Mouse (Mus musculus) urinary bladder, postnatal 10 days (tissue): ENCODE measurements around the gene Tm9sf4.

Source experiments
- DNase-seq: peaks from one replicate; pipeline ENCODE4 v3.0.0; 2022; ENCODE audit warnings: low spot score

Gene Tm9sf4

DNA sequence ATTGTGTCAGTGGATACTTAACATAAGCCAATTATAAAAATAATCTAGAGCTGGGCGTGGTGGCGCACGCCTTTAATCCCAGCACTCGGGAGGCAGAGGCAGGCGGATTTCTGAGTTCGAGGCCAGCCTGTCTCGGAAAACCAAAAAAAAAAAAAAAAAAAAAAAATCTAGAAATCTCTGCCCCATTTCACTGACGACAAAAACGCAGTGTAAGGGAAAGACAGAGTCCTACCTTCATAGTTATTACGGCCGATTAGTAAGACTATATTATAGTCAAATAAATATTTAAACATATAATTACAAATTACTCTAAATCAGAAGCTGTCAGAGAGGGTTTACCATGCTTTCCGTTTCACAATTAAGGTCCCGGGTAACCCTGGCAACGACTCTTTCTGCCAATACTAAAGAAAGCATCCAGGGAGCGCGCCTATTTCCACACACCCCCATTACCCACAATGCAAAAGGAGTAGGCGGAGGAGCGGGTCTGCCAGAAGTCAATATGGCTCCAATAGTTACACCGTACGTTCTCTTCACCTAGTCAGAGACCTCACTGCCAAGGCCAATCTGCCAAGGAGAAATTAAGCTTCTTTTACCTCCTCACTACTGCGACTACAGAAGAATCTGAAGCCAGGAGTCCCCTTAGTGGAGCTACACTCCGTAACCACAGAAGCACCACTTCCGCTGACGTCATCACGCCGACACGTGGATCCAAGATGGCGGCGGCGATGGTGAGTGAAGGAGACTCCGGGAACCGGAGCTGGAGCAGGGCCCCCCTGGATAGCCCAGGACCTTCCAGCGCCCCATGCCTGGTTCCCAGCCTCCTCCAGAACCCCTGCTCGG is at the start of gene Tm9sf4:
Gene Tm9sf4 (plus strand): TSS at position 460 of the 840 bp plus-strand sequence.
- DNase-seq = peak; percentile 61

DNA sequence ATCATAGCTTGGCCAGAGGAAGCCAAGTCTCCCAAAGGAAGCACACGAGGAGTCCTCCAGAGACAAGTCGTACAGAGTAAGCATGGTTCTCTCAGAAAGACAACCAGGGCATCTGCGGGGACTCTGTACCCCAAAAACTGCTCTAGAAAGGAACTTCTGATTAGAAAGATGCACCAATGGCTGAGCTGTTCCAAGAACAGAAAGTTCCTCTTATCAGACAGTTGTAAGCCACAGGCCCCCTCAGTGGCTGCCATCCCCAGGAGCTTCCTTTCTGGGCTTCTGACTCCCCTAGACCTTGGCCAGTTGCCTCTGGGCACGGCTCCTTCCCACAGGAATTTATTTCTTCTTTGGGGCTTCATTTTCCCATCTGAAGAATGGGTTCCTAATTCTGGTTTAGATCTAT is 45.4 kb upstream of the Tm9sf4 start:
- DNase-seq = peak; percentile 3

DNA sequence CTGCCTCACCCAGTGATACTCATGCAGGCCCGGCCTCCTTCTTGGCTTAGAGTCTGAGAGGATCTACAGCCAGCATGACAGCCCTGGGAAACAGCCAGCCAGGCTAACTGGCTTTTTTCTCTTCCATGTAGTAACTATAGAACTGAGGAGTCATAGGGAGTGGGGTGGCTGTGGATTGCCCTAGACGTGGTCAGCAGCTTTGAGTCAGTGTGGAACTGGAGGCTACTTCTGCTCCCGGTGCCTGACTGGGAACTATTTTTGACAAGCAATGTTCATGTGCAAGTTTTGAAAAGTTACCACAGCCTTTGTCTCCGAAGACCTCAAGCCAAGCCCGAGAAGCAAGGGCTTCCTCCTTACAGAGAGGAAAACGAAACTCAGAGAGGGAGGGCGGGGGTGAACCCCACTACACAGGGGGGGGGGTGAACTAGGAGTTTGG is 44.0 kb upstream of the Tm9sf4 start:
- DNase-seq = peak; percentile 9

DNA sequence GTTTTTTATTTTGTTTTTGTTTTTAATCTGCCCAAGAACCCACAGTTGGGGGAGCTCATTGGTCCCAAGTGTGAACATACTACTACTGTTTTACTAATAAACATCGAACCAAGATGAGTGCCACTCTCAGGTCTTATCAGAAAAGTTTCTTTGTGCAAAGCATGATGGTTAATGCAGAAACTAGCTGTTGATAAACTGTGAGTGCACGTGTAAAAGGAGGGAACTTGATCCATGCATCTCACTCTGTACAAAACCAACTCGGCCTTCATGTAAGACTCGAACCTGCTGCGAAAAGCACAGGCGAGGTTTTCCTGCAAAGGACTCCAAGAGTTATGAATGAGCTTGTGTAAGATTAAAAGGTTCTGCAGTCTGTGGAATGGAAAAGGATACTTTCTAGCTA is 41.6 kb upstream of the Tm9sf4 start:
- DNase-seq = no peak

DNA sequence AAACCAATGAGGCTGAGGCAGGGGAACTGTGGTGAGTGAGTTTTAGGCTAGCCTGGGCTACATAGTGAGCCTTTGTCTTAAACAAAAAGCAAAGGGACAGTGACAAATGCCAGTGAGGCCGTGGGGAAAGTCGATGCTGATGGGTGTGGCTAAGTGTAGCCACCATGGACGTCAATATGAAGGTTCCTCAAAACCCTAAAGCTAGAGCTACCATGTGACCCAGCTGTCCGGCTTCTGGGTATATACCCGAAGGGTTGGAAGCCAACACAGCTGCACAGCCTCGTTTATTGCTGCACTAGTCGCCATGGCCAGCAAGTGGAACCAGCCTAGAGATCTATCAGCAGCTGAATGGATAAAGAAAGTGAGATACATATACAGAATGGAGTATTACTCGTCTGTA is 41.0 kb upstream of the Tm9sf4 start:
- no peak for DNase-seq

DNA sequence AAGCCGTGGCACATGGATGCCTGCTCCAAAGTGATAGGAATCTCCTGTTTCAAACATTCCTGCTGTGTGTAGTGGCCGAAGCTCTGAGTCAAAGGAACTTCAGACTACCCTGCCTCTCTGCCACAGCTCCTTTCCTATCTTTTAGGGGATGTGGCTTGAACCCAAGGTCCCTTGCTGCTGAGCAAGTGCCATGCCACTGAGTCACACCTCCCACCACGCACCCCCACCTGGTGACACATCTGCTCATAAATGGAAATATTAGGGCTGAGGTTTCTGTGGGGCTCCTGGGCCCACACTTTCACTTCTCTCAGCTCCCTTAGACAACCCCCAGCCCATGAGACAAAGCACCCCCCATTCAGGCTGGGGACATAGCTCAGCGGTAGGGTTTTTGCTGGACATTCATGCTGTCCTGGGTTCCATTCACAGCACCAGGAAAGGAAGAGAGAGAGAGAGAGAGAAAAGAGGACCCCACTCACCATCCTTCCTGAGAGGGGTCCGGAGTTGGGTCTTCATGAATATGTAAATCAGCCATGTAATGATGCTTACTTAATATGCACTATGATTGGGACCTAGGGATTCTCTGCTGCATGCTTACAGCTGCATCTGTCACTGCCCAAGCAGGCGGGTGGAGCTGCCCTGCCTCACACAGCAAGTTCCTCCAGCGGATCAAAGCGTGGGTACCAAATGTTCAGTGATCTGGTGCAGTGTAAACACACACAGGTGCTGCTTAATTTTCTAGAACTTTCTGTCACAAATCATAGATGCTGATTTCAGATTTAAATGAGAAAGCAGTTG is 39.1 kb upstream of the Tm9sf4 start:
- no peak for DNase-seq

DNA sequence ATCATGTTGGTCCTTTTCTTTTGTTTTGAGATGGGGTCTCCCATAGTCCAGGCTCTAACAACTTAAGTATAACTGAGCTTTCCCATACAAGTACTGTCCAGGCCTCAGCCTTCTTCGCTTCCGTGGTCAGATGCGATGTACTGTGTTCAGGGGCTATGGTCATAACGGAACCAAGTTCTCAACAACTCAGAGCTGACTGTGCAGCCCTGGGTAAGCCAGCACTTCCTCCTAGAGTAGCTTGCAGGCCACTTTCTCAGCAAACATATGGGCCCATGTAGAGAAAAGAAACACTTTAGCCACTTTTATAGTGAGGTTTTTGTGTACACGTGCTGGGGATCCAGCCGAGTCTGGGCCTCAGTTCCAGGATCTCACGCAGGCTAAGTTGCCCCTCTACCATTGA is 38.4 kb upstream of the Tm9sf4 start:
- DNase-seq = no peak

DNA sequence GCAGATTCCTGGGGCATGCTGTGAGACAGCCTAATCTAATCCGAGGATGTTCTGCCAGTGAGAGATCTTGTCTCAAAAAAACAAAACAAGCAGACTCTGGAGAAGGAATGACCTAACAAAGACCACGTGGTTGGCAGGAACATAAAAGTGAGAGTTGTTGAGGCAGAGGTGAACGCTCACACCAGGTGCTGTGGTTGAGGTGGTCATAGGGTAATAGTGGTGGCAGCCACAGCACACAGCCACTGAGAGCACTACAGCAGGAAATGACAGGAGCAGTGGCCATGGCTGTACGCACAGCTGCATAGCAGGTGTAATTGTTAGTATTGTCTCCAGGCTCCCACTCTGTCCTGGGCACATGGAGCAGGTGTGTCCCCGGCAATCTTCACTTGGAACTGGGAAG is 35.2 kb upstream of the Tm9sf4 start:
- DNase-seq = no peak

DNA sequence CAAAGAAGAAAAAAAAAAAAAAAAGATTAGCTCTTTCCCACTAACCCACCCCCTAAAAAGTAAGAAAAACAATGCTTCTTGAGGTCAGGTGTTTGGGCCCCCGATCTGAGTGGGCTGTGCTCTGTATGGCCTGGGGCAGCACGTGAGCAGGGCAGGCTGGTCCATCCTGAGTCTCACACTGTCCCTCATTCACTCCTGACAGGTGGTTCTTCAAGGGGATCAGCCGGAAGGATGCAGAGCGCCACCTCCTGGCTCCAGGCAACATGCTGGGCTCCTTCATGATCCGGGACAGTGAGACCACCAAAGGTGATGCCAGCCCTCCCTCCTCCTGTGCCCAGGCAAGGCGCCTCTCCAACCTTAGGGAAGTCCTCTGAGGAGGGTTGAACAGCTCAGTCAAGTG is 30.1 kb upstream of the Tm9sf4 start:
- no peak for DNase-seq

DNA sequence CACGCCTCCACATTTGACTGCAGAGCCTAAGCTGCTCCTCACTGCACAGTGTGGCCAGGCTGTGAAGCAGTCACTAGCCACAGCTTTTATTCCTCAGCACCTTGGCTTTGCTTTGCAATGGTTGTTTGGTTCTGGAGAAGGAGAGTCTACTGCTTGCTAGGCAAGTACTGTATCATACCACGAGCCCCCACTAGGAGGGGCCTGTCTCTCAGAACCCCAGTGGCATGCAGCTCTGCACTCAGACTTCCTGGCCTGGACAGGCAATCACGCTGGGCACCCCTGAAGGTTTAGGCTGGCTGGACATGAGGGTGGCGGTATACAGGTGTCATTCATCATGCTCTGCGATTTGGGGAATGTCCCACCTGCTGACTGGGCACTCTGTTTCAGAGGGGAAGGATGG is 26.9 kb upstream of the Tm9sf4 start:
- DNase-seq = no peak

DNA sequence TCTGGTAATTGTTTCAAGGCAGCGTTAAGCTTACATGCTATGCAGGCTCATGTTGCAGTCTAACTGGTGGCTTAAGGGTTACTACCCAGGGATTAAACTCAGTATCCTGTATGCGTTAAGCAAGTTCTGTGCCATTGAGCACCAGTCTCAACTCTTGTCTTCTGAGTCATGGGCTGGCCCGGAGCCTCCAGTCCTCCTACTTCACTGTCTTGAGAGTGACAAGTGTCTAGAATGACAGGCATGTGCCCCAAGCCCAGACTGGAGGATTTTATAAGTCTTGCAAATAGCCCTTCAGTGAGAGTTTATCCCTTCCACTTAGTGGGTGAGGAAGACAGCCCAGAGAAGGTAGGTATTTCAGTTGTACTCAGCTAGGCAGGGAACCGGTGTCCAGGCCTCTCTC is 24.9 kb upstream of the Tm9sf4 start:
- DNase-seq = no peak

DNA sequence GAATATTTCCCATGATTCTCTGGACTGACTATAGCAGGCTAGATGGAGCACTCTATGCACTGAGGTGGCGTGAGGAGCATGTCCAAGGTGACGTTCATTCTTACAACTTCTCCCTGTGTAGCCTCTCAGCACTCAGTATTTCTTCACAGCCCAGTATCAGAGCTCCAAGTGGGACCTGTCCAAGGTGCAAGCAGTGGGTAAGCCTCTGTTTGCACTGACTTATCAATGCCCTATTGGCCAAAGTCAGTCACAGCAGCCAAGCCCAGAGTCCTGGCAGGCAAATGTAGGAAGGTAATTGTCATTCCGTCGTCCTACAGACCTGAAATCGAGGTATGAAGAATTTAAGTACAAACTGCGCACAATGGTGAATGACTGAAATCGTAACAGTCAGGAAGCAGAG is 21.9 kb upstream of the Tm9sf4 start:
- no peak for DNase-seq

DNA sequence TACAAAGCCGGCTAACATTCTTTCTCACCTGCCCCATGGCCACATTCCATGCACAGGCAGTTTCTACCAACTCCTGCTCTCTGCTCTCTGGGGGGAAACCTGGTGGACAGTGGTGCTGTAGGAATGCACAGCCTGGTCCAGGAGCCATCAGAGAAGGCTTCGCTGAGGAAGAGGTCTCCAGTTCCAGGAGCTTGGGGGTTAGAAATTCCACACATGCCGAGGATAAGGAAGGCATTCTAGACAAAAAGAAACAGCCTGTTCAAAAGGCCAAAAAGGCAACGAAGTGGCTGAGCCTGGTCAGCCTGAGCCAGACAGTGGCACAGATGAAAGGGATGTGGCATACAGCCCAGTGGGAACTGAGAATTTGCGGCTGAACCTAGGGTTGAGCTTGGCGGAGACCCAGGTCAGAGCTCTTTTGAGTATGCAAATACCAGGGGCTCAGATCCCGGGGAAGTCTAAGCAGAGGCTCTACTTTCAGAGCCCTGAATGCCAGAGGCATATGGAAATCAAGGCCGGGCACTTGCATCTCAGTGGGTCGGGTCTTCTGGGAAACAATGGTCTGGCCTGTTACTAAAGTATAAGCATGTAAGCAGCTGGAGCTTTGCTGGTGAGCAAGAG is 21.0 kb upstream of the Tm9sf4 start:
- no peak for DNase-seq

DNA sequence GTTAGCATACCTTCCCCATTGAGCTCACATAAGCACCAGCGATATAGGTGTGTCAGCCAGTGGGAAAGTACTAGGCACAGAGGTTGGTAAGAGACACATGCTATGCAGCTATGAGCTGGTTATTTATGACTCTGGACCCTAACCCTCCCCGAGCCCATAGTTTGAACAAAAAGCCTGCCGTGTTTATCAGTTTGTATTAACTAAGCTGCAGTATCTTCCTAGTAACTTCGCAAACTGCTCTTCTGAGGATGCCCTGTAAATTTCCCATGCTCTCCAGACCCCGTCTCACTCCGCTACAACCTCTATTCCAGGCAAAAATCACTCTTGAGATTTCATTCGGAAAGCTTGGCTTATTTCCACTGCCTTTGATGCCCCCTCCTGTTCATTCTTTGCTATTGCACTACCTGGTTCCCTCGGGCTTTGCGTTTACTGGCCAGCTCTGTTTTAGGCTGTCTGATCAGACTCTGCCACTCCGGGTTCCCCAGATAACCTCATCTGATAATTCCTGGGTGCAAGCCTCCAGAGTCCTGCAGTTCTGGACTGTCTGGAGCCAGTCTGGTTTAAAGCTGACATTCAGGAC is 18.4 kb upstream of the Tm9sf4 start:
- DNase-seq = no peak

DNA sequence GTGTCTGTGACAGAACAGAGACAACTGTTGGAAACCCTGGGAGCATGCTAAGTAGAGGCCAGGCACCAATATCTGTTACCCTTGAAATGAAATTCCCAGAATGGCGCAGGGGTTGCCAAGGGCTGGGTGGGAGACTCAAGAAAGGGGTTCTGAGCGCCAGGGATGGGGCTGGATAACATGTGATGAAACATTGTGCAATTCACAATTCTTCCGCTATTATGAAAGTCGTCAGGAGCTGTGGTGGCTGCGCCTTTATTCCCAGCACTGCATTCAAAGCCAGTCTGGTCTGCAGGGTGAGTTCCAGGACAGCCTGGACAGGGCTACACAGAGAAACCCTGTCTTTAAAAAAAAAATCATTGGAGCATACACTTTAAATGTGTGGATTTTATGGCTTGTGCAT is 15.8 kb upstream of the Tm9sf4 start:
- DNase-seq = no peak

DNA sequence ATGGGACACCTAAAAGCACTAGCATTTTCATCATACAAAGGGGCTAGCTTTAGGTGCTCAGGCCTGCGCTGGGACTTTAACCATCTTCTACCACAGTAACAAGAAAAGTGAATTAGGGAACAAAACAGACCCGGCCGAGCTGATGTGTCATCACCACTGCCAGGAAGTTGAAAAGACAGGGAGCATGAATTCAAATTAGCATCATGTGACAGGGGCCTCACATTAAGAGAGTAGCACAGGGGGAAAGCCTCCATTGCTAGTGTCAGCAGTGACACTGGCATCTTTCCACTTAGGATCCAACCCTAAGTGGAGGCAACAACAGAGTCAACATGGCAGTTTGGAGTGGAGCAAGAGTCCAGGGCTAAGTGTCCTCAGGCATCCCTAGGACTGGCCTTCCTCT is 13.9 kb upstream of the Tm9sf4 start:
- DNase-seq = no peak

DNA sequence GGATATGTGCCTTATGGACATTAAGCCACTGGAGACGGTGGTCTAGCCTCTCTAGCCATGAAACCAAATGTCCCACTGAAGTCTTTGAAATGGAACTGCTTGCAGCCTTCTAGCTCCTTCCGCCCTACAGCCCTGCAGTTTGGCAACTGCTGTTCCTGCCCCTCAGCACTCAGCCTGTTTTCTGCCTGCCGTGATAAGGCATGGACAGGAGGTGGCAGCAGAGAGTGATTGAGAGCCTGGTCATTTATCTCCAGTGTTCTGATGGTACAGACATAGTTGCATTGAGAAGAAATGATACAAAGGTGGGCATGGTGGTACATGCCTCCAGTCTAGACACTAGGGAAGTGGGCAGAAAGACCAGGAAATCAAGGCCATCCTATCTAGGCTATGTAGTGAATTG is 13.4 kb upstream of the Tm9sf4 start:
- DNase-seq = no peak

DNA sequence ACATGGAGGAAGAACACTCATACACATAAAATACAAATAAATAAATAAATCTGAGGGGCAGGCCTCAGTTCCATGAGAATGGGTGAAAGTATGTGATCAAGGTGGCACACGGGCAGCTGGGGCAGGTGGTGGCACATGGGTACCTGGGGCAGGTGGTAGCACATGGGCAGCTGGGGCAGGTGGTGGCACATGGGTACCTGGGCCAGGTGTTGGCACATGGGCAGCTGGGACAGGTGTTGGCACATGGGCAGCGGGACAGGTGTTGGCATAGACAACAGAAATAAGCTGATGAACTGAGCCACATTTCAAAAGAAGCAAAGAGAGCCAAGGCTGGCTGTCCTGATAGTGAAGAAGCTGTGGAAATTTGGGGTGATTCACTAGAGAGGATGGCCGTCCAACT is 11.4 kb upstream of the Tm9sf4 start:
- DNase-seq = no peak

DNA sequence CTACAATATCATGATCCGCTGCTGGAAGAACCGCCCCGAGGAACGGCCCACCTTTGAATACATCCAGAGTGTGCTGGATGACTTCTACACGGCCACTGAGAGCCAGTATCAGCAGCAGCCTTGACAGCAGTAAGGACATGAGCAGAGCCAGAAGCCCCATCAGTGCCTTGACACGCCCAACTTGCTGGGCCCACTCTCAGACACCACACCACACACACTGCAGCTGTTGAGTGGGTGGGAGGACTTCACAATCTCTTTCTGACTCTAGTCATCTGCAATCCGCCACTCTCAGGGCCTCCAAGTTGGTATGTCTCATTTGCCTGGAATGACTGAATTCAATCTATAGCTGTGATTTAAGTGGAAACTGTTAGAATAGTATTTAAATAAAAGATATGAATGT is 10.1 kb upstream of the Tm9sf4 start:
- DNase-seq = no peak

DNA sequence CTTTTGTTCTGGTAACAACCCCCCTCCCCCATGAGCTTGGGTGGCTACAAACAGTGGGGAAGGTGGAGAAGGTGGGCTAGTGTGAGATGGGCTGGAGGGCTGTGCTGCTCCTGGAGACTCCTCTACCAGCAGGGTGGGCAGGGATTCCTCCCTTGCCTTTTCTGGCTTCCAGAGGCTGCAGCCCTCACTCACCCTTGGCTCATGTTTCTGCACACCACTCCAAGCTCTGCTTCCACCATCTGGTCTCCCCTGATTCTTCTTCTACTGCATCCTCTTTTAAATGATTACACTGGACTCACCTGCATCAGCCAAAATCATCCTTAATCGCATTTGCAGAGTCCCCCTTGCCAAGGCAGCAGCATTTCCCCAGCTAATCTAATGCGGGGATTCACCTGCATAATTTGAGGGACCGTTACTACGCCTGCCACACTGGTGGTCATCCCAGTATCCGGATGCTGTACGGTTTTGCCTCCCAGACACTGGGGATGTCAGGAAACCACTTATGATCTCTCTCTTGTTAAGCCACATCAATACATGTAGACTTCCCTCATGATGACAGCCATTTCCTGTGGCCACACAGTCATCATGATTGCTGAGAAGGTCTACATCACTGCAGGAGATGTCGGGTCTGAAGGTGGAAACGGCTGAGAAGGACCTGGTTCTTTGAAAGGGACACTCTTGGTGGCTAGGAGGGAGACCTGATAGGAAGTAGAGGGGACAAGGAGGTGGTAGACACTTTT is 9.0 kb upstream of the Tm9sf4 start:
- no peak for DNase-seq

DNA sequence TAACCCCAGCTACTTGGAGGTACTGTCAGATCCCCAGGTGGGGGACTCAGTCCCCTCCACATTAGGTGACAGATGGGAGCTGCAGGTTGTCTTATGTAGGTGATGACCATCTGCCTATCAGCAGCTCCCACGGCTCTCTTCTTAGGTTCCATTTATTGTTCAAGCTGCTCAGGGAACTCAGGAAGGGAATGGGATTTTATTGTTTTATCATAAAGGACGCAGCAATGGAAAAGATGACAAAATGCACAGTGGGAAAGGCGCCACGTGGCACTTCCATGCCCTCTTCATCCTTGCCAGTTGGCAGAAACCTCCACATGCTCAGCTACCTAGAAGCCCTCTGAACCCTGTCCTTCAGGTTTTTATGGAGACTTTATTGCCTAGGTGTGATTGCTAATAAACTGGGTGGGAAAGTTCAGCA is 8.1 kb upstream of the Tm9sf4 start:
- DNase-seq = no peak

DNA sequence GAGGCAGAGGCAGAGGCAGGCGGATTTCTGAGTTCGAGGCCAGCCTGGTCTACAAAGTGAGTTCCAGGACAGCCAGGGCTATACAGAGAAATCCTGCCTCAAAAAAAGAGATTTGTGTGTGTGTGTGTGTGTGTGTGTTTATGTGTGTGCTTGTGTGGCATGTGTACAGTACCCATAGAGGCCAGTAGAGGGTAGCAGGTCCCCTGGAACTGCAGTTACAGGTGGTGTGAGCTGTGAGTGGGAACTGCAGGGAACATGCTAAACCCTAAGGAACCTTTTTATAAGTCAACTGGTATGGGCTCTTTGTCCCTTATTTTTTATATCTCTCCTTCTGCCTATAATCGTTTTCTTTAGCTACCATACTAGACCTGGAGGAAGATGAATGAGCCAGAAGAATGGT is 3.8 kb upstream of the Tm9sf4 start:
- no peak for DNase-seq
